Mouse (Mus musculus) thymus, adult 2 months (tissue): ENCODE measurements around the gene Slc6a6.

Source experiments
- CTCF ChIP-seq: fragments of 200-500 bp; IDR thresholded peaks from 2 replicates; pipeline ENCODE4 v1.5.1; 2012; ENCODE audit warnings: mild to moderate bottlenecking, control low read depth, low read length, moderate library complexity, borderline replicate concordance; ENCODE audit not compliant: control insufficient read depth, poor library complexity, insufficient read depth; ENCODE audit errors: extremely low read depth
- POLR2A ChIP-seq: fragments of 200-500 bp; IDR thresholded peaks from 2 replicates; pipeline ENCODE4 v1.6.1; 2012; ENCODE audit warnings: mild to moderate bottlenecking, low read length, control low read depth, moderate library complexity; ENCODE audit not compliant: control insufficient read depth, poor library complexity, insufficient read depth; ENCODE audit errors: extremely low read depth

DNA sequence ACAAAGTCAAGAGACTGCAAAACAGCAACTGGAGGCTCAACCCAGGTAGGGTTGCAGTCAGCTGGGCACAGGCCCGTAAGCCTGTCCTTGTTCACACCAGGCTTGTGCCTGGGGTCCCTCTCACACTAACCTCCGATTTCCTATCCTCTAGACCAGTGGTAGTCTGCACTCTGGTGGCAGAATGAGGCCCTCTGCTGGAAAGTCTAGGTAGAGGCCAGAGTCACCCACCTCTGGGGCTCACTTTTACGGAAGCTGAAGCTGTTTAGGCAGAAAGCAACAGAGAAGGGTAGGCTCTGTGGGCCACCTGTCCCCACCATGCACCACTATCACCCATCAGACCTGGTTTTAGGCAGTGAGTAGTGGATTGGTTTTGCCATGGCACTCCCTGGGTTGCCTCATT, 67.1 kb downstream of the Slc6a6 start:
- TF ChIP-seq CTCF: peak; percentile 21; the same call in 1 of the 2 replicates
- TF ChIP-seq POLR2A: no peak
